ENCODE assay signal across 8 mouse cellular contexts in the genomic region with DNA sequence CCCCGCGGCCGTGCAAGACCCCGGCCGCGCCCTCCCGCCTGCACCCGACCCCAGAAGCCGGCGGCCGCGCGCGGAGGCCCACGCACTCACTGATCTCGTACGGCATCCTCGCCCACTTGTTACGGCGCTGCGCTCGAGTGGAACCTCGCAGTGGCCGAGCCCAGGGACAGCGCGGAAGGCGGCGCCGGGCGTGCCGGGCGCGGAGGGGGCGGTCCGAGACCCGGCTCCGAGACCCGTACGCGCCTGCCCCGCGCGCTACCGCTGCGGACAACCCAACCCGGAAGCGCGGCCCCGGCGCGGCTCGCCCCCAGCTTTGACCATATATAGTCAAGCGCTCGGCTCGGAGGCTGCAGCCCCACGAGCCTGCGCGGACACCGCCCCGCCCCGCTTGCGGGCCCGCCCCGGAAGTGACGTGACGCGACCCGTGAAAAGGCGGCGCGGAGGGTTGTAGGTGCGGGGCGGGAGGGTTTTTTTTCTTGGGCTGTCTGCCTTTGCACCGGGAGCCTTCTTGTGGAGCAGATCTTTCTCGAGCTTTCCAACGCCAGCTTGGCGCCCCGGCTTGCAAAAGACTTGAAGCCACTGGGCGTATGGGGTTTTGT. TPM values are rescaled to one million over a fixed set of nuclear protein-coding genes. Genes with fewer than 3 reads are reported as not detected.
DNase-seq lines count a peak whose midpoint lies in the region; ATAC-seq and TF ChIP-seq lines count a peak whose summit lies in the region.

No protein-coding gene starts in this region.

- peak; percentile 89 for DNase-seq in c-Kit-negative CD71-positive TER-119-positive erythroid progenitor cells, embryonic 14.5 days (ENCODE audit: low read depth, low spot score)
- peak; percentile 97 for DNase-seq in forebrain, embryonic 10.5 days (ENCODE audit: extremely low spot score, low spot score)
- peak; percentile 99 for DNase-seq in kidney, postnatal 25 days
- DNase-seq in liver, embryonic 14.5 days (ENCODE audit: low read depth in 3 of 3, low spot score in 3 of 3), result peak; percentile 89 to 92 (median 90)
- peak; percentile 99 for DNase-seq in neural tube, embryonic 11.5 days (ENCODE audit: low spot score)
- peak; percentile 99 for DNase-seq in stomach, postnatal 0 days (ENCODE audit: low spot score)

- H3K36me3 ChIP-seq in forebrain, embryonic 10.5 days (replicated peaks), result peaks cover 32% of the 10 kb centered on the region
- peaks cover 18% of the 10 kb centered on the region for H3K36me3 ChIP-seq in heart, embryonic 15.5 days
- H3K36me3 ChIP-seq in liver, embryonic 14.5 days (replicated peaks; ENCODE audit: control insufficient read depth, insufficient read depth, low read depth), result peaks cover 4% of the 10 kb centered on the region; the same call in 1 of the 2 replicates
- H3K36me3 ChIP-seq in neural tube, embryonic 11.5 days (ENCODE audit: control insufficient read depth, insufficient read depth, low read length), result peaks cover 4% of the 10 kb centered on the region; the same call in 1 of the 2 replicates
- peaks cover 6% of the 10 kb centered on the region; the same call in 1 of the 2 replicates for H3K36me3 ChIP-seq in stomach, postnatal 0 days (ENCODE audit: control insufficient read depth, insufficient read depth, low read length)

- TF ChIP-seq CTCF in liver, embryonic 14.5 days (IDR thresholded peaks at IDR 0.05; ENCODE audit: low read depth), result no peak
- TF ChIP-seq CTCF in stomach, postnatal 0 days (IDR thresholded peaks at IDR 0.05; ENCODE audit: low read depth), result no peak

- peak; percentile 86 for ATAC-seq in CD4-positive, CD25-positive, alpha-beta regulatory T cell, adult 4 months
- peak; percentile 97 for ATAC-seq in heart, embryonic 15.5 days (replicated peaks; ENCODE audit: insufficient number of reproducible peaks, insufficient read depth, low FRiP score, low read depth)
- peak; percentile 98 for ATAC-seq in liver, embryonic 14.5 days (ENCODE audit: insufficient read depth)
- peak; percentile 97 for ATAC-seq in neural tube, embryonic 11.5 days (ENCODE audit: insufficient read depth, low FRiP score, low TSS enrichment)
- peak; percentile 98 for ATAC-seq in stomach, postnatal 0 days (ENCODE audit: low FRiP score, low TSS enrichment)

- WGBS in forebrain, embryonic 10.5 days, result 1% methylated on average over 73 of the region's 79 CpGs
- under 1% methylated on average over 77 of the region's 79 CpGs for WGBS in heart, embryonic 15.5 days
- under 1% methylated on average over 60 of the region's 79 CpGs for WGBS in liver, embryonic 14.5 days (ENCODE audit: insufficient replicate concordance)
- under 1% methylated on average over 61 of the region's 79 CpGs for WGBS in neural tube, embryonic 11.5 days
- WGBS in stomach, postnatal 0 days, result under 1% methylated on average over 38 of the region's 79 CpGs

- peak overlapping the region; percentile 97 for H3K27ac ChIP-seq in forebrain, embryonic 10.5 days
- H3K27ac ChIP-seq in heart, embryonic 15.5 days, result peak overlapping the region; percentile 93
- H3K27ac ChIP-seq in liver, embryonic 14.5 days, result peak overlapping the region; percentile 76
- H3K27ac ChIP-seq in neural tube, embryonic 11.5 days (ENCODE audit: low read depth, low read length), result peak overlapping the region; percentile 81
- peak overlapping the region; percentile 98 for H3K27ac ChIP-seq in stomach, postnatal 0 days (replicated peaks)

- peak overlapping the region; percentile 93 for H3K4me3 ChIP-seq in forebrain, embryonic 10.5 days
- peak overlapping the region; percentile 75 for H3K4me3 ChIP-seq in heart, embryonic 15.5 days
- H3K4me3 ChIP-seq in liver, embryonic 14.5 days (ENCODE audit: insufficient read depth in 1 of 2, low read depth in 2 of 2, low read length in 2 of 2), result peak overlapping the region; percentile 87 to 91
- peak overlapping the region; percentile 96 for H3K4me3 ChIP-seq in neural tube, embryonic 11.5 days (ENCODE audit: low read depth, low read length)
- peak overlapping the region; percentile 97 for H3K4me3 ChIP-seq in stomach, postnatal 0 days (ENCODE audit: low read depth, low read length)

- no peaks in the 10 kb centered on the region for H3K9me3 ChIP-seq in forebrain, embryonic 10.5 days
- H3K9me3 ChIP-seq in heart, embryonic 15.5 days (replicated peaks), result no peaks in the 10 kb centered on the region
- H3K9me3 ChIP-seq in liver, embryonic 14.5 days (ENCODE audit: control insufficient read depth, low read length), result no peaks in the 10 kb centered on the region
- no peaks in the 10 kb centered on the region for H3K9me3 ChIP-seq in neural tube, embryonic 11.5 days (ENCODE audit: control insufficient read depth, low read length)
- no peaks in the 10 kb centered on the region for H3K9me3 ChIP-seq in stomach, postnatal 0 days (ENCODE audit: control insufficient read depth, low read length)

- no peak for TF ChIP-seq EP300 in liver, embryonic 14.5 days (IDR thresholded peaks at IDR 0.05; ENCODE audit: low read depth)
- no peak for TF ChIP-seq EP300 in stomach, postnatal 0 days (optimal IDR thresholded peaks at IDR 0.05)

- no peaks in the 10 kb centered on the region for H3K27me3 ChIP-seq in forebrain, embryonic 10.5 days (ENCODE audit: poor library complexity, severe bottlenecking)
- no peaks in the 10 kb centered on the region for H3K27me3 ChIP-seq in heart, embryonic 15.5 days
- H3K27me3 ChIP-seq in liver, embryonic 14.5 days (ENCODE audit: control insufficient read depth, insufficient read depth, low read length), result no peaks in the 10 kb centered on the region
- no peaks in the 10 kb centered on the region for H3K27me3 ChIP-seq in neural tube, embryonic 11.5 days (ENCODE audit: control insufficient read depth, insufficient read depth, low read length)
- no peaks in the 10 kb centered on the region for H3K27me3 ChIP-seq in stomach, postnatal 0 days (ENCODE audit: control insufficient read depth, insufficient read depth, low read length)

- peak overlapping the region; percentile 85 for H3K9ac ChIP-seq in heart, embryonic 15.5 days
- peak overlapping the region; percentile 86 for H3K9ac ChIP-seq in liver, embryonic 14.5 days (replicated peaks)
- peak overlapping the region; percentile 86 for H3K9ac ChIP-seq in neural tube, embryonic 11.5 days (ENCODE audit: low read length)
- H3K9ac ChIP-seq in stomach, postnatal 0 days (ENCODE audit: low read length), result peak overlapping the region; percentile 96

- H3K4me1 ChIP-seq in forebrain, embryonic 10.5 days, result peaks cover 27% of the 10 kb centered on the region
- H3K4me1 ChIP-seq in heart, embryonic 15.5 days (replicated peaks), result peaks cover 51% of the 10 kb centered on the region
- peaks cover 6 to 14% of the 10 kb centered on the region in 2 experiments; a peak in 3 of 4 replicates for H3K4me1 ChIP-seq in liver, embryonic 14.5 days (replicated peaks; ENCODE audit: control insufficient read depth in 2 of 2, insufficient read depth in 2 of 2, low read length in 1 of 2)
- H3K4me1 ChIP-seq in neural tube, embryonic 11.5 days (ENCODE audit: control insufficient read depth, insufficient read depth, low read length), result peaks cover 16% of the 10 kb centered on the region
- peaks cover 14% of the 10 kb centered on the region; the same call in 1 of the 2 replicates for H3K4me1 ChIP-seq in stomach, postnatal 0 days (replicated peaks; ENCODE audit: control insufficient read depth, insufficient read depth)

- peak overlapping the region; percentile 75 for H3K4me2 ChIP-seq in heart, embryonic 15.5 days
- peak overlapping the region; percentile 92 for H3K4me2 ChIP-seq in liver, embryonic 14.5 days (ENCODE audit: low read depth)
- peak overlapping the region; percentile 82 for H3K4me2 ChIP-seq in neural tube, embryonic 11.5 days (ENCODE audit: low read depth)
- H3K4me2 ChIP-seq in stomach, postnatal 0 days (replicated peaks; ENCODE audit: low read depth), result peak overlapping the region; percentile 72

RNA-seq across cellular contexts. Expression of a gene that starts 1.5 kb away (rescaled TPM):
- 100 to 1,000 TPM; 366 to 443 TPM for polyA plus RNA-seq in CD4-positive, CD25-positive, alpha-beta regulatory T cell, adult 4 months (2017; shearing (Covaris generic))
- polyA plus RNA-seq in forebrain, embryonic 10.5 days (2016; fragmentation: Nextera tagmentation; extraction: Ambion mirVana), result 171 and 173 TPM in 2 replicates
- 197 and 230 TPM in 2 replicates for polyA plus RNA-seq in heart, embryonic 15.5 days (2015; fragmentation: Nextera tagmentation; extraction: Ambion mirVana)
- 38.1 and 42.5 TPM in 2 replicates for polyA plus RNA-seq in liver, embryonic 14.5 days (2012; rRNA removed)
- 74.4 and 81.5 TPM in 2 replicates for polyA plus RNA-seq in liver, embryonic 14.5 days (2014; fragmentation: Nextera tagmentation; extraction: Ambion mirVana)
- 170 and 179 TPM in 2 replicates for polyA plus RNA-seq in neural tube, embryonic 11.5 days (2014; fragmentation: Nextera tagmentation; extraction: Ambion mirVana)
- 174 and 178 TPM in 2 replicates for polyA plus RNA-seq in stomach, postnatal 0 days (2015; fragmentation: Nextera tagmentation; extraction: Ambion mirVana)

RNA-seq across cellular contexts. Expression of a gene that starts 58.6 kb away (rescaled TPM):
- polyA plus RNA-seq in CD4-positive, CD25-positive, alpha-beta regulatory T cell, adult 4 months (2017; shearing (Covaris generic)), result 1 to 10 TPM; 7.9 TPM
- polyA plus RNA-seq in forebrain, embryonic 10.5 days (2016; fragmentation: Nextera tagmentation; extraction: Ambion mirVana), result 0.22 and 0.47 TPM in 2 replicates
- 0.20 and 0.48 TPM in 2 replicates for polyA plus RNA-seq in heart, embryonic 15.5 days (2015; fragmentation: Nextera tagmentation; extraction: Ambion mirVana)
- polyA plus RNA-seq in liver, embryonic 14.5 days (2012; rRNA removed), result 1.1 and 1.6 TPM in 2 replicates
- 1.8 and 1.9 TPM in 2 replicates for polyA plus RNA-seq in liver, embryonic 14.5 days (2014; fragmentation: Nextera tagmentation; extraction: Ambion mirVana)
- 0.18 and 0.77 TPM in 2 replicates for polyA plus RNA-seq in neural tube, embryonic 11.5 days (2014; fragmentation: Nextera tagmentation; extraction: Ambion mirVana)
- 0.62 and 0.93 TPM in 2 replicates for polyA plus RNA-seq in stomach, postnatal 0 days (2015; fragmentation: Nextera tagmentation; extraction: Ambion mirVana)

Comparison
In these comparisons a context has a peak if more than half of its experiments do, and no peak if none do; other contexts are left out.
1. Peak in every context shown above with its lines: DNase-seq, ATAC-seq, H3K4me3 ChIP-seq and H3K27ac ChIP-seq.